Mouse (Mus musculus): ENCODE measurements at regions not wholly inside any gene's neighbourhood (a gene's known extent, or its start where the extent isn't known, plus 50 kb on each side); places are given as distances from the start of the nearest gene placed in this dataset.

DNA sequence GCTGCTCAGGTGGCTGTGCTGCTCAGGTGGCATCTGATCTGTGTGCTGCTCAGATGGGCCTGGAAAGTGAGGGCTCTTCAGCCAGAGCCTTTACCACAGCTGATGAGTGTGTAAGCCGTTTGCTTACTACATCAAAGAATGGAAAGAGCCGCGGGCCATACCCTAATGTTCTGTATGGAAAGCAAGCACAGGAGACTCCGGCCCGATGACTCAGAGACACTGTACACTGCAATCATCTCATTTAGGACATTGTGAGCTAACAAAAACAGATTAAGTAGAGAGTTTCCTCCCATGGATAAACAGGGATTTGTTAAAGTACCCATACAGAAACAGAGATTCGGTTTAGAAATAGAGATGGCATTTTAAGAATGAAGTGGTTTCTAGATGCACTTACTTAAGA, 100.5 kb downstream of the Postn start:
- TF ChIP-seq CTCF (conservative IDR thresholded peaks at IDR 0.05 in 1 of 2, IDR thresholded peaks at IDR 0.05 in 1 of 2; ENCODE audit: low read depth in 2 of 2, low read length in 2 of 2): no peak
- no peak for TF ChIP-seq ETS1 (conservative IDR thresholded peaks at IDR 0.05; ENCODE audit: low read depth, low read length)
- TF ChIP-seq EP300 (IDR thresholded peaks at IDR 0.05; ENCODE audit: low read length): no peak
- no peak for TF ChIP-seq NELFE (IDR thresholded peaks at IDR 0.05; ENCODE audit: low read depth, low read length)
- TF ChIP-seq ZMIZ1 (IDR thresholded peaks at IDR 0.05; ENCODE audit: low read depth, low read length): no peak
- no peak for TF ChIP-seq MAZ (IDR thresholded peaks at IDR 0.05; ENCODE audit: low read depth, low read length)
- TF ChIP-seq POLR2A (IDR thresholded peaks at IDR 0.05; ENCODE audit: low read depth, low read length): no peak
- TF ChIP-seq CHD1 (IDR thresholded peaks at IDR 0.05; ENCODE audit: low read depth, low read length): no peak
- TF ChIP-seq MAFK (IDR thresholded peaks at IDR 0.05; ENCODE audit: insufficient replicate concordance, low read length): no peak
- TF ChIP-seq SMC3 (IDR thresholded peaks at IDR 0.05; ENCODE audit: low read depth, low read length): no peak
- no peak for TF ChIP-seq CHD2 (IDR thresholded peaks at IDR 0.05; ENCODE audit: low read length)
- no peak for TF ChIP-seq POLR2AphosphoS2 (IDR thresholded peaks at IDR 0.05; ENCODE audit: low read depth, low read length)

All from CH12.LX (cell line).